Mouse (Mus musculus) erythroblast, adult 5-6 weeks (primary cell): ENCODE measurements around the gene Wdr18. TPM values are rescaled to one million over a fixed set of nuclear protein-coding genes. Genes with fewer than 3 reads are reported as not detected.
A peak's percentile ranks its signal among the peaks of the same experiment; 100 is the strongest.

Experiments
- ATAC-seq: replicated peaks from 2 replicates; pipeline ENCODE4 v1.8.0; 2016; ENCODE audit warnings: moderate number of reproducible peaks, mild to moderate bottlenecking, moderate TSS enrichment, inconsistent platforms; ENCODE audit not compliant: poor library complexity, low FRiP score, severe bottlenecking
- total RNA-seq, 2 experiments: library from RNA; stranded (forward) in 1 of 2; stranded (reverse) in 1 of 2; fragments of 150-400 nt in 1 of 2; fragments of 200-764, 138-1000 nt in 1 of 2; gene quantifications; 2 replicates each; pipeline versions ENCODE4 v1.2.3 to v1.2.4; 2015 to 2017; ENCODE audit warnings: low replicate concordance in 2 of 2

Gene Wdr18
- total RNA-seq, 2 experiments from 2014 or later: 4.0 to 14.2 TPM

DNA sequence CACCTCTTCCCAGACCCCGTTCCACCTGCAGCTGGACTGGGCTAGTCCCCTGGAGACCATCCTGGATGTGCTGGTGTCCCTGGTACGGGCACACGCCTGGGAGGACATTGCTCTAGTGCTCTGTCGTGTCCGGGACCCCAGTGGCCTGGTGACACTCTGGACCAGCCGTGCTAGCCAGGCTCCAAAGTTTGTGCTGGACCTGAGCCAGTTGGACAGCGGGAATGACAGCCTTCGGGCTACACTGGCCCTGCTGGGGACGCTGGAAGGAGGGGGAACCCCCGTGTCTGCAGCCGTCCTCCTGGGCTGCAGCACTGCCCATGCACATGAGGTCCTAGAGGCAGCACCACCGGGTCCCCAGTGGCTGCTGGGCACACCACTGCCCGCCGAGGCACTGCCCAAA is 12.9 kb downstream of the Wdr18 start:
- ATAC-seq: no peak

GRCm38 (mm10) chr10:79974087-79974486 is 14.1 kb downstream of the Wdr18 start:
- no peak for ATAC-seq

GRCm38 (mm10) chr10:79974668-79975067 is 14.7 kb downstream of the Wdr18 start:
- no peak for ATAC-seq

DNA sequence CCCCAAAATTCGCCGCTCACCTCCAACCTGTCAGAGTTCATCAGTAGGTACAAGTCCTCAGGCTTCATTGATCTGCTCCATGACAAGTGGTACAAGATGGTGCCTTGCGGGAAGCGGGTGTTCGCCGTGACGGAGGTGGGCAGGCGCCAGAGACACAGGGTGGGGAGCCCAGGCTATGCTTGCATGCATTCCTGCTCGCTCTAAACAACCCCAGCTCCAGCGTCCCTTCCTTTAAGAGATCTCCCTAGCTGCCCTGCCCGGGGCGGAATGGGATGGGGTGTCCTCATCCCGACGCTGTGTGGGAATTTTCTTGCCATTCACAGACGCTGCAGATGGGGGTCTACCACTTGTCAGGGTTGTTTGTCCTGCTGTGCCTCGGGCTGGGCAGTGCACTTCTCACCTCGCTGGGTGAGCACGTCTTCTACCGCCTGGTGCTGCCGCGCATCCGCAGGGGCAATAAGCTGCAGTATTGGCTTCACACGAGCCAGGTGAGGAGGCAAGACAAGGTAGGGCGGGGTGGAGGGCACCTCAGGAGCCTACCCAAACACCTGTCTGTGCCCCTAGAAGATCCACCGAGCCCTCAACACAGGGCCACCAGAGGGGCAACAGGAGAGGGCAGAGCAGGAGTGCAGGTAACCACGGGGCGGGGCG is 16.2 kb downstream of the Wdr18 start:
- ATAC-seq: no peak

DNA sequence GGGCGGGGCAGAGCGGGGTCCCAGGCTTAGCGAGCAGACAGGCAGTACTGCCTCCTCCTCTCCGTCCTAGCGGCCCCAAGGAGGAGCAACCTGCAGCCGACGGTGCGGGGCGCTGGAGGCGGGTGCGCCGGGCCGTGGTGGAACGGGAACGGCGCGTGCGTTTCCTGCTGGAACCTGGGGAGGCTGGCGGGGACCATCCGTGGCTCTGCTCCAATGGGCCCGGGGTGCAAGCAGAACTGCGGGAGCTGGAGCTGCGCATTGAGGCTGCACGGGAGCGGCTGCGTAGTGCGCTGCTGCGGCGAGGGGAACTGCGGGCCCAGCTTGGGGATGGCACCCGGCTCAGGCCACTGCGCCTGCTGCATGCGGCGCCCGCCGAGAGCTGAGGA is 16.8 kb downstream of the Wdr18 start:
- ATAC-seq: no peak

DNA sequence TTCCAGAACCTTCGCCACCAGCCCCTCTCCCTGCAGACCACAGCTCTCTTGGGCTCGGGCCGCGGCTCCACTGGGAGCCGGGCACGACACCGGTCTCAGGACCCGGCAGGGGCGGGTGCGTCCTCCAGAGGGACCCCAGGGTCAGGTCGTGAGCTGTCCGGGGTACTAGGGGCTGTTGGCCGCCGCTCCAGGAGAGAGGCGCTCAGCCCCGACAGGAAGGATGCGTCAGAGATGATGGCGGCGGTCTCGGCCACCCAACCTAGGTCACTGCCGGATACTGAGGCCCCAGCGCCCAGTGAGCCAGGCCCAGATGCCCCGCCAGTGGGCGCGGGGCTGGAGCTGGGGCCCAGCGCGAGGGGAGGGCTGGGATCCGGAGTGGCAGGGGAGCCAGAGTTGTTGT is 17.4 kb downstream of the Wdr18 start:
- ATAC-seq: no peak

DNA sequence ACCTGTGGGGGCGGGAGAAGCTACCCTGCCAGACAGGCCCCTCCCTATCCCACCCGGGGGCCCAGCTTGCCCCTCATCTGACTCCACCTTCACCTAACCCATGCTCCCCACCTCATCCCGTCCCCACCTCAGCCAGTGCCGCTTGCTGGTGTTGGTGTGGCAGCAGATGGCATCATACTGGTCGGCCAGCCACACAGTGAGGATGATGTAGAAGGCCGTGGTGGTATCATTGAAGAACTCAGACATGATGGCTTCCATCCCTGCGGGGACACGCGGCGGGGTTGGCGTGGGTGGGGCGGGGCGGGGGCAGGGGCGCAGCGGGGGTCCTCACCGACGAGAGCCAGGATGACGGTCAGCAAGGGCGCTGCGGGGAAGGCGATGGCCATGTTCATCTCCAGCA is 18.1 kb downstream of the Wdr18 start:
- ATAC-seq: no peak

DNA sequence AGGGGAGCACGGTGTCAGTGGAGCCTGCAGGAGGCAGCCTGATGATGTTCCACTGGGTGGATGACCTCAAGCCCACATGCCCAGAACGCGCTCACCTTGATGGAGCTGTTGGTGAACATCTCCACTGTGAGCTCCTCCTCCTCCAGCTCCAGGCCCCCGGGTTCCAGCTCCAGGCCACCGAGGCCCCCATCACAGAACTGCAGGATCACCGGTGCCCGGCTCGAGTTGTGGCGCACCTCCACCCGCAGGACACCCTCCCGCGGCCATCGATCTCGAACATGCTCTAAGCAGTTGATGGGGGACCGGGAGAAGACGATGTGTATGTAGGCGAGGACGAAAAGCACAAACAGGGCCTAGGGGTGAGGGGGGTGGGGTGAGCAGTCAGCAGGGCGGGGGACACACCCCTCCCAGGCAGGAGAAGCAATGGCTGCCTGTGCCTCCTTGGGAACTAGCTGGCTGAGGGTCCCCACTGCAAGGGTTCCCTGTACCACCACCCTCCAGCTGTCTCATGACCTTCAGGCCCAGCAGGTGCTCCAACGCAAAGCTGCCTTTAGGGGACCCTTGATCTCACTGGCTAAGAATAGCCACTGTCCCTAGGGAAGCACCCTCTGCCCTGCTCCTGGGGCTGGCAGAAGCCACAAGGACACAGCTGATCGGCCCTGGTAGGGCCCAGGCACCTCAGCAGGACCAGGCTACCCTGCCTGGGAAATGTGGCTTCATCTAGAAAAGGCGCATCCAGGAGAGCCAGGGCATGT is 19.6 kb downstream of the Wdr18 start:
- no peak for ATAC-seq

GRCm38 (mm10) chr10:79983205-79983604 is 23.3 kb downstream of the Wdr18 start:
- ATAC-seq: no peak

DNA sequence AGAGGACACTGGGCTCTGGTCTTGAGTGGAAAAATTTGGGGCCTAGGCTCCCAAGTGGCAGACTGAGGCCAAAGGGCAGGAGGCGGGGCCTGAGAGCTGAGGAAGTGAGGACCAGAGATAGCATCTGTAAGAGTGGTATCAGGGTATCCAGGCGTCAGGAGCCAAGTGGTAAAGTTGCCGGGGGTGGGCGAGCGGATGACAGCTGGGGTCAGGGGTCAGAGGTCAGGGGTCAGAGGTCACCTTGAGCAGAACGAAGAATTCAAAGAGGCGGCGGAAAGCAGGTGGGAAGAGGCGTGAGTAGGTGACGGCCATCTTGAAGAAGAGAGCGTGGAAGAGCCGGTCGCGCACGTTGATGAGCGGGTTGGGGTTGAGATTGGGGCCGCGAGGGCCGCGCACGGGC is 23.7 kb downstream of the Wdr18 start:
- 0 out of 2 replicates have a peak, but pooled peaks have one; percentile 12 for ATAC-seq

GRCm38 (mm10) chr10:79984195-79984816 is 24.4 kb downstream of the Wdr18 start, which contains the start of gene Tmem259:
Gene Tmem259 (minus strand): TSS chr10:79984330.
- ATAC-seq: peak; percentile 54

GRCm38 (mm10) chr10:79984871-79985270 is 24.9 kb downstream of the Wdr18 start:
- peak; percentile 67 for ATAC-seq

- peak; percentile 44 for ATAC-seq
Observed at GRCm38 (mm10) chr10:79985334-79986231, 25.6 kb downstream of the Wdr18 start.

- peak; percentile 42 for ATAC-seq
Observed at GRCm38 (mm10) chr10:79986232-79986878, 26.4 kb downstream of the Wdr18 start.

GRCm38 (mm10) chr10:79986963-79987362 is 27.0 kb downstream of the Wdr18 start:
- ATAC-seq: 0 out of 2 replicates have a peak, but pooled peaks have one; percentile 12

GRCm38 (mm10) chr10:79987771-79988505 is 28.0 kb downstream of the Wdr18 start:
- ATAC-seq: no peak

DNA sequence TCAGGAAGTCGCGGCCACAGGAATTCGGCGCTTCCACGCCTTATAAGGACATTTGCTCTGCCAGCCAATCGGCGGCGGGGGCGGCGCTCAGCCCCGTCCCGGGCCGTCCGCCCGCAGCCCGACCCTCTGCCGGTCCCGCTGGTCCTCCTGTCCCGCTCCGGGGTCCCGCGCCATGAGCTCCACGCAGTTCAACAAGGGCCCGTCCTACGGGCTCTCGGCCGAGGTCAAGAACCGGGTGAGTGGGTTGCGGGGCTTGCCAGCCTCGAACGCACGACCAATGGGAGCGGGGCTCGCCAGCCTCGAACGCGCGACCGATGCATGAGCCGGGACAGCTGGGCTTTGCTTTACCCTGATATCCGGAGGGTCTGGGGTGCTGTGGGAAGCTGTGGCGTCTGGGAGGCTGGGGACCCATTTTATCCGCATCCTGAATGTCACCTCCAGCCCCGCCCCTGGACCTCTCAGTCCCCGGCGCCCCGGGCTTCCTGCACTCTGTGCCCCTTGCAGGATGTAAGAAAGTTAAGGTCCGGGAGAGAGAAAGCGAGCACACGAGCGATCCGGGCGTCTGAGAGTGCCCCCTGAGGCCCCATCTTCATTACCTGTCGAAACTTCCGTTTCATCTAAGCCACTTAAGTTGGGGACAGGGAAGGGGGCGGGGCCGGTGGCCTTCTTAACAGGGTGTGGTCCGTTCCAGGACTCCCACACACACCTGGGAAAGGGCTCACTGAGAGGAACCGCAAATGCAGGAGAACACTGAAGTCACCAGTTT is 28.7 kb downstream of the Wdr18 start, which contains the start of gene Cnn2:
Gene Cnn2, plus strand, starts transcription at position 79 of the 766 bp plus-strand sequence.
- no peak for ATAC-seq

GRCm38 (mm10) chr10:79989272-79989786 is 29.4 kb downstream of the Wdr18 start:
- ATAC-seq: no peak
